Mouse (Mus musculus) liver, adult 2 months (tissue): ENCODE results near the gene Plagl1.

ENCODE experiments used
- CTCF ChIP-seq: fragments of 200-500 bp; IDR thresholded peaks from 2 replicates; pipeline ENCODE4 v1.5.1; 2011; ENCODE audit warnings: low read depth, low read length, control low read depth
- POLR2A ChIP-seq: fragments of 200-500 bp; IDR thresholded peaks from 2 replicates; pipeline ENCODE4 v1.6.1; 2011; ENCODE audit warnings: low read length, control low read depth; ENCODE audit not compliant: insufficient read depth; ENCODE audit errors: extremely low read depth

- TF ChIP-seq POLR2A (no peak), CTCF (no peak)
Measured at GRCm38 (mm10) chr10:13106909-13107624, 46.8 kb downstream of the Plagl1 start.
